Mouse (Mus musculus) thymus, postnatal 4 days (tissue): ENCODE data around the gene Lonp1.
"Not testable (repeated sequence)": the region's sequence is repeated elsewhere in the genome, so short reads cannot be mapped to it uniquely, and the experiment has no call there.

Experiments used
- DNase-seq: peaks from one replicate; pipeline ENCODE4 v3.0.0; 2021

The Lonp1 gene

GRCm38 (mm10) chr17:56626754-56627470 is at the start of gene Lonp1:
Gene Lonp1, minus strand, starts transcription at chr17:56626887.
- peak; percentile 98 for DNase-seq

DNA sequence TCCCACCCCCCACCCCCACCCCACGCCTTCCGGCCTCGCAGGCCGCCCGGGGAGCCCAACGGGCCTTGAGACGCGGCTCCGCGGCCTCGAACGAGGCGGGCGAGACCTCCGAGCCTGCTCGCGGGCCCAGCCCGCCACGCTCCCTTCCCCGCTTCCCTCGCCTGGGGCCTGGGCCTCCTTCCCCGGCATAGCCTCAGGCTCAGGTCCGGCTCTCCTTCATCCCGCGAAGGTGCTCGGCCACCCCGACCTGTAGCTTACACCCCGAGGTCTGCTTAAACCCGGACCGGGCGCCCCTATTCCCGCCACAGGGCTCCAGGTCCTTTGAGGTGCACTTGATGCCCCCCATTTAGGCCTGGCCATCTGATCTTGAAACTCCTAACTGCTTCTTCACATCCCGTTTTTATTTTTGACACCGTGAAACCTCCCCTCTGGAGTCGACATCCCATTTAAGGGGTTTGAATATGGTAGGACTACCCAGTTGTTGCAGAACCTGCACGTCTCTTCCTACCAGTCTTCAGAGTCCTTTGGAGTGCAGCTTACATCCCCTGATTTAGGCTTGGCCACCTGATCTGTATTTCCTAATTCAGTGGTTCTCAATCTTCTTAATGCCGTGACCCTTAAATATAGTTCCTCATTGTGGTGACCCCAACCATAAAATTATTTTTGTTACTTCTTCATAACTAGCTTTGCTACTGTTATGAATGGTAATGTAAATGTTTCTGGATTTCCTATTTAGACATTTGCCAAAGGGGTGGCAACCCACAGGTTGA is 47.1 kb upstream of the Lonp1 start:
- DNase-seq = no peak

DNA sequence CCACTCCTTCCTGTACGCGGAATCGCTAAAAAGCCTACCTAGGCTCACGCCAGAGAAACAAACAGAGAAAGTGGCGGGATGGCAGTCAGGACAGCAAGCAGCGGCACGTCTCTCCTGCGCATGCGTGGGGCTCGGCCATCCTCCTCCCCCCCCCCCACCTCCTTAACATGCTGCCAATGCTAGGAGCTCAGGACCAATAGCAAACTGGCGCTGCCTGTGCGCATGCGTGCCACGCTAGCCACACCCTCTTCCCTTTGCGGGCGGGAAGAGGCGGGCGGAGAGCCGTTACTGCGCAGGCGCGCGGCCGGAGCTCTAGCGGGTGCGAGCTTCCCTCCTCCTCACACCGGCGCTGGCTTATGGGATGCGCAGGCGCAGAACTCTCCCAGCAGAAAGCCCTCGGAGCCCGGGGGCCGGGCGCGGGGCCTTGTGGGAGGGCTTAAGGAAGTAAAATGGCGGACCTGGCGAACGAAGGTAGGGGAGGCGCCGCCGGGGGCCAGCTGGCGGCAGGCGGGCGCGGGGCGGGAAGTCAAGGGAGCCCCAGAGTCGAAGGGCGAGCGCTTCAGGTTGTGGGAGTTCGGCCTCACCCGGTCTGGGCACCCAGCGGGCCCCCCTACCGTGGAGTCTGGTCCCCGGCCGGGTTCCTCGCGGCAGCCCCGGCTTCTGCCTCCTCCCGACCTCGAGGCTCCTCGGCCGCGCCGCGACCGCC is 46.4 kb upstream of the Lonp1 start, which contains the start of gene Ranbp3:
Gene Ranbp3 (plus strand): TSS at position 354 of the 706 bp plus-strand sequence.
- DNase-seq = peak; percentile 99

- DNase-seq = no peak
Measured at GRCm38 (mm10) chr17:56669766-56670165, 43.1 kb upstream of the Lonp1 start.

- peak; percentile 96 for DNase-seq
Measured at GRCm38 (mm10) chr17:56668384-56669144, 41.9 kb upstream of the Lonp1 start.

- DNase-seq = no peak
Measured at GRCm38 (mm10) chr17:56667591-56667990, 40.9 kb upstream of the Lonp1 start.

GRCm38 (mm10) chr17:56666384-56666783 is 39.7 kb upstream of the Lonp1 start:
- no peak for DNase-seq

- no peak for DNase-seq
Measured at GRCm38 (mm10) chr17:56664333-56664732, 37.6 kb upstream of the Lonp1 start.

- no peak for DNase-seq
Measured at GRCm38 (mm10) chr17:56663659-56664058, 37.0 kb upstream of the Lonp1 start.

- DNase-seq = no peak
Measured at GRCm38 (mm10) chr17:56656171-56656570, 29.5 kb upstream of the Lonp1 start.

GRCm38 (mm10) chr17:56655311-56655710 is 28.6 kb upstream of the Lonp1 start:
- no peak for DNase-seq

DNA sequence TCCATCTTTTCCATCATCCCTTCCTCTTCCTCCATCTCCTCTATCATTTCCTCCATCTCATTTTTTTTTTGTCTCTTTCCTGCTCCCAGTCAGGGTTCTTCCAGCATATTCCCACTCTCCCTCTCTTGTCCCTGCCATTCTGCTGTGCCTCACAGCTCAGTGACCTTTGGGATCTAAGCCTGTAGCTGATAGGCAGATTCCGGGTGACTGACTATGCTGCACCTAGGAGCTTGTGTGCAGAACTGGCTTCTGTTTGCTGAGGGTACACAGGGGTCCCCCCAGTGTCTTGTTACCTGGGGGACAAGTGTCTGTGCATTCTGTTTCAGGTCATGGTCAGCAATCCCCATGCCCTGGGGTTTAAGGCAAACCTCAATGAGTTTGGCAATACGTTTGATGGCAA is 28.1 kb upstream of the Lonp1 start:
- DNase-seq = no peak

- DNase-seq = no peak
Measured at GRCm38 (mm10) chr17:56651801-56652200, 25.1 kb upstream of the Lonp1 start.

DNA sequence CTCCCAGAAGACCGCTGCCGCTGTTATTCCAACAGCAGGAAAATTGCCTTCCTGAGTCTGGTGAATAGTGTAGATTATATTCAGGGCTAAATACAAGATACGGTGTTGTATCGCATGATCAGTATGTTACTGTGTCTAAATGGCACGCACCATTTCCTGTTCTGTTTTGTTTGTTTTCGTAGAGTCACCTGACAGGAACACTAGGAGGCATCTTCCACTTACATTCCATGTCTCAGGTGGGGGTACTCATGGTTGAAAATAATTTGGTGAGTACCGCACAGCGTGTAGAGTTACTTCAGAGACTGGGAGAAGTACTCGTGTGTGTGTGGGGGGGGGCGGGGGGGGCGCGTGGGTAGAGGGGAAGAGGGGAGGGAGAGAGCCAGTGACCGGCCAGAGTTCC is 20.9 kb upstream of the Lonp1 start:
- no peak for DNase-seq

DNA sequence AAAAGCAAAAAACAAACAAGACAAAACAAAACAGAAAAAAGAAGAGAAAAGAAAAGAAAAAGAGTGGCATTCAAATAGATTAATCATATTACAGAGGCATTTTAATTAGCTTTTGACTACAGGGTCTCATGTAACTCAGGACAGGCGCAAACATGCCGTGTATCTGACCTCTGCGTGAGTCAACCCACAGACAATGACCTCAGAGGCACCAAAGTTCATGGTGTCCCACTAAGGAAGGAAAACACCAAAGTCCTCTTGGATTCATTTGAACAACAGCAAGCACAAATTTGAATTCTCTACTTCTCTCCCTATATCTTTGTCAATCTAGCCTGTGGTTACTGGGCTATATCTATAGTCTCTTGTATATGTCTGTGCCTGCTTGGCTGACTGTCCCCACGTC is 16.6 kb upstream of the Lonp1 start:
- no peak for DNase-seq

GRCm38 (mm10) chr17:56634023-56634422 is 7.3 kb upstream of the Lonp1 start:
- no peak for DNase-seq

- no peak for DNase-seq
Measured at GRCm38 (mm10) chr17:56631807-56632206, 5.1 kb upstream of the Lonp1 start.

- not testable (repeated sequence) for DNase-seq
Measured at GRCm38 (mm10) chr17:56629800-56630781, 3.4 kb upstream of the Lonp1 start.

DNA sequence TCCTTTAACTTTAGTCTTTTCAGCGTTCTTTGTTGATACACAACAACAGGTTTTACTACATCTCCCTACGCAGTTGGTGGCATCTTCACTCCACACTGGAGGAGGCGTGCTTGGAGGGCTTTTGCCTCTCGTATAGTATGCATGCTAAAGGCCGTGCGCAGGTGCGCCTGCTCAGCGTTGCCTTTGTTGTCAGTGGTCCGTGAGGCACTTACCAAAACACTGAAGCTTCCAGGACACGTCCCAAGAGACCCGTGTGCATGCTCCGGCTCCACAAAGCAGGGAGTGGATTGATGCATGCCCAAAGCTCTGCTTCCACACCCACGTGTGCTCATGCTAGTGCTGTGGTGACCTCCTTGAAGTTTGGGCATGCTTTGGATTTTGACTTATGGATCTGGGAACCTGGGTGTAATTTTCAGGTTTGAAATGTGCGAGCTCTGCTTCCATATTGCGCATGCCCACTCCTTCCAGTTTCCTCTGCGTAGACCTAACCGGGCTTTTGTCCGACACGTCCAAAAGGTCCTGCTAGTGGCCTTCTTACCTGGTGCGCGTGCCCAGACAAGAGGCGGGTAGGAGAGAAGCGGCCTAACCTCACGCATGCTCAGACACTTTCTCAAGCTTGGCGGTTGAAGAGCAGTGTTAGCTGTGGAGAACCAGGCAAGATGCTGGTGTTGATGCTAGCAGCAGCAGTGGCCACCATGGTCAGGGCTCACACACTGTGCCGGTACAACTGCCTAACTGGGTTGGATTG is 1.0 kb upstream of the Lonp1 start, which contains the start of gene Catsperd:
Gene Catsperd (plus strand): TSS at position 614 of the 748 bp plus-strand sequence.
- no peak for DNase-seq

DNA sequence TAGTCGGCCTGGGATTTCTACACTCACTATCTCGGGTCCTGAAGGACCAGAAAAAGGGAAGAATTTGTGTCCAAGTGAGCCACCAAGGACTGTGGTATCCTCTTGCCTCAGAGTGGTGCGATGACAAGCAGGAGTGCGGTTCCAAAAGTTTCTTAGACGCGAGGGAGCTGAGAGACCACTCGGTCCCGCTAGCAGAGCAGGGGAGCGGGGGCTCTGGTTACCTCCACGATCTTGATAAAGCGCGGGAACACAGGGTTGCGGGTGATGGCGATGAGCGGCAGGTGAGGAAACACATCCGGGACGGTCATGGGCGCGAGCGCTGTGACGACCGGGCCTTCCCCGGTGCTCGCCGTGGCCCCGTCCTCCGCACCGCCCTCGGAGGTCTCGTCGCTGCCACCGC is 427 bp downstream of the Lonp1 start:
- no peak for DNase-seq

GRCm38 (mm10) chr17:56625495-56625894 is 1.2 kb downstream of the Lonp1 start:
- no peak for DNase-seq
